Mouse (Mus musculus) heart, embryonic 16.5 days (tissue): ENCODE data around the gene Nans. TPM values are rescaled to one million over a fixed set of nuclear protein-coding genes. Genes with fewer than 3 reads are reported as not detected.

Experiments used
- ATAC-seq: fragments of 200-750 bp; cut with Nextera tagmentation; replicated peaks from 2 replicates; pipeline ENCODE4 v1.8.0; 2017; ENCODE audit warnings: moderate number of reproducible peaks; ENCODE audit not compliant: insufficient read depth, low FRiP score; ENCODE audit errors: extremely low read depth
- H3K27ac ChIP-seq: fragments of 300-500 bp; sonication (generic); 2 replicates; pipeline ENCODE4 v1.5.1; 2014; ENCODE audit warnings: mild to moderate bottlenecking, low read length, control low read depth, moderate library complexity
- H3K27me3 ChIP-seq: fragments of 300-500 bp; sonication (generic); 2 replicates; pipeline ENCODE4 v1.6.1; 2014; ENCODE audit warnings: low read length, mixed read lengths; ENCODE audit not compliant: control insufficient read depth, insufficient read depth
- H3K36me3 ChIP-seq: fragments of 300-500 bp; sonication (generic); 2 replicates; pipeline ENCODE4 v1.6.1; 2014; ENCODE audit not compliant: control insufficient read depth, insufficient read depth
- H3K4me1 ChIP-seq: fragments of 300-500 bp; sonication (generic); 2 replicates; pipeline ENCODE4 v1.6.1; 2014; ENCODE audit warnings: low read length, mixed read lengths; ENCODE audit not compliant: control insufficient read depth, insufficient read depth
- H3K4me2 ChIP-seq: fragments of 300-500 bp; sonication (generic); 2 replicates; pipeline ENCODE4 v1.6.1; 2014; ENCODE audit warnings: low read depth, mild to moderate bottlenecking, control low read depth, low read length
- H3K4me3 ChIP-seq: fragments of 300-500 bp; sonication (generic); 2 replicates; pipeline ENCODE4 v1.5.1; 2014; ENCODE audit warnings: mild to moderate bottlenecking, control low read depth, low read length
- H3K9ac ChIP-seq: fragments of 300-500 bp; sonication (generic); 2 replicates; pipeline ENCODE4 v1.6.1; 2014; ENCODE audit warnings: low read length, control low read depth
- H3K9me3 ChIP-seq: fragments of 300-500 bp; sonication (generic); replicated peaks from 2 replicates; pipeline ENCODE4 v1.6.1; 2016; ENCODE audit warnings: low read length; ENCODE audit not compliant: control insufficient read depth
- WGBS: fragments of 180-500 bp; shearing (Covaris S2); extraction: QIAGEN DNeasy Blood & Tissue Kit; methylation state at CpG from one replicate; pipeline ENCODE4 v1.1.7; 2014; 5-methylcytosine and 5-hydroxymethylcytosine counted together
- polyA plus RNA-seq: library from polyadenylated mRNA; unstranded; fragments of >200 nt; fragmentation: Nextera tagmentation; extraction: Ambion mirVana; gene quantifications from 2 replicates; pipeline ENCODE4 v1.2.1, GENCODE M21; 2015

Nans gene
- polyA plus RNA-seq, 1 experiment from 2014 or later: 62.3 TPM

DNA sequence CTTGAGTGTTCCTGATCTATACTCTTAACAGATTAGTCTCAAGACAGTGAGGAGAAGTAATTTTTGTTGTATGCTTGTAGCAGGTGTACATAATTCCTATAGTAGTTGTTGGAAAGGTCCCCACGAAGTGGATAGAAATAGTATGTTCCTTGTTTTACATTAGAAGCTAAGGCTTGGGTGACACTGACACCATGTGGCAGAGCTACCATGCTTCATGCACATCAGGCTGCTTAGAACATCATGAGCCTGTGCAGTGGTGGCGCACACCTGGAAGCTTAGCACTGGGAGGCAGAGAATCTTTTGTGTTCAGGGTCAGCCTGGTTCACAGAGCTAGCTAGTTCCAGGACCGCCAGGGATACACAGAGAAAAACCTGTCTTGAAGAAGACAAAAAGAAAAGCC is 23.3 kb upstream of the Nans start:
- Histone ChIP-seq H3K4me2 (no peak overlapping the region), H3K4me1 (peaks cover 6% of the 10 kb centered on the region), H3K9ac (no peak overlapping the region), H3K27me3 (no peaks in the 10 kb centered on the region), H3K36me3 (peaks cover 75% of the 10 kb centered on the region), H3K9me3 (no peaks in the 10 kb centered on the region), H3K27ac (no peak overlapping the region), H3K4me3 (no peak overlapping the region)
- WGBS: 86% methylated on average over 3 of the region's 3 CpGs
- ATAC-seq: no peak

DNA sequence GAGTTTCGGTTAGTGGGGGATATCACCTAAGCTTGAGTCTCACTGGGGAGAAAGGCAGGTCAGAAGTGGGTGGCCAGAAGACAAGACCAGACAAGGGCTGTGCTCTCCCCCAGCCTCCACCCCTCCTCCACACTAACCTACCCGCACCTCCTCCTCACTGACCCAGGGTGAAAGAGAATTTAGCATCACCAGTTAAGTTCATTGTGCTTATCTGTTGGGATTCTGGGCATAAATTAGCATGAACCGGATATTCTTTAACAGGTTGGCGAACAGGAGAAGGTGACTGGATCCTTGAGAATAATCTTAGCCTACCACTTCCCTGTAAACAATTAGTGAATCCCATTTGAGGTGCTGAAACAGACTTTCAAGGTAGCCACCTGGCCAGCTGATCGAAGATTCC is 13.9 kb upstream of the Nans start:
- no peak overlapping the region for H3K9ac ChIP-seq
- no peak for ATAC-seq
- H3K4me3 ChIP-seq: no peak overlapping the region
- H3K4me2 ChIP-seq: no peak overlapping the region
- H3K9me3 ChIP-seq: no peaks in the 10 kb centered on the region
- H3K4me1 ChIP-seq: no peaks in the 10 kb centered on the region
- H3K27ac ChIP-seq: no peak overlapping the region
- peaks cover 47% of the 10 kb centered on the region for H3K36me3 ChIP-seq
- no peaks in the 10 kb centered on the region for H3K27me3 ChIP-seq
- 87% methylated on average over 5 of the region's 5 CpGs for WGBS

DNA sequence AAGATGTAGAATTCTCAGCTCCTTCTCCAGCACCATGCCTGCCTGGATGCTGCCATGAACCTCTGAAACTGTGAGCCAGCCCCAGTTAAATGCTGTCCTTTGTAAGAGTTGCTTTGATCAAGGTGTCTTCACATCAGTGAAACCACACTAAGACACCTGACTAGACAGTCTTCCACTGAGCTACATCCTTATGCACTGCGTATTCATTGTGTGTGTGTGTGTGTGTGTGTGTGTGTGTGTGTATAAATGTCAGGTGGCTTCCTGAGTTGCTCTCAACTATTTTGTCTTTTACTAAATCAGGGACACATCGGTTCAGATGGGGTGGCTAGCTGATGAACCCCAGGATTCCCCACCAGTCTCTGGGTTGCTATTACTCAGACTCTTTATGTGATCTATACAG is 10.0 kb upstream of the Nans start:
- no peak overlapping the region for H3K4me2 ChIP-seq
- H3K36me3 ChIP-seq: peaks cover 17% of the 10 kb centered on the region
- ATAC-seq: no peak
- no peaks in the 10 kb centered on the region for H3K4me1 ChIP-seq
- no peak overlapping the region for H3K27ac ChIP-seq
- WGBS: 91% methylated on average over 2 of the region's 2 CpGs
- no peak overlapping the region for H3K9ac ChIP-seq
- no peaks in the 10 kb centered on the region for H3K9me3 ChIP-seq
- H3K27me3 ChIP-seq: no peaks in the 10 kb centered on the region
- no peak overlapping the region for H3K4me3 ChIP-seq

DNA sequence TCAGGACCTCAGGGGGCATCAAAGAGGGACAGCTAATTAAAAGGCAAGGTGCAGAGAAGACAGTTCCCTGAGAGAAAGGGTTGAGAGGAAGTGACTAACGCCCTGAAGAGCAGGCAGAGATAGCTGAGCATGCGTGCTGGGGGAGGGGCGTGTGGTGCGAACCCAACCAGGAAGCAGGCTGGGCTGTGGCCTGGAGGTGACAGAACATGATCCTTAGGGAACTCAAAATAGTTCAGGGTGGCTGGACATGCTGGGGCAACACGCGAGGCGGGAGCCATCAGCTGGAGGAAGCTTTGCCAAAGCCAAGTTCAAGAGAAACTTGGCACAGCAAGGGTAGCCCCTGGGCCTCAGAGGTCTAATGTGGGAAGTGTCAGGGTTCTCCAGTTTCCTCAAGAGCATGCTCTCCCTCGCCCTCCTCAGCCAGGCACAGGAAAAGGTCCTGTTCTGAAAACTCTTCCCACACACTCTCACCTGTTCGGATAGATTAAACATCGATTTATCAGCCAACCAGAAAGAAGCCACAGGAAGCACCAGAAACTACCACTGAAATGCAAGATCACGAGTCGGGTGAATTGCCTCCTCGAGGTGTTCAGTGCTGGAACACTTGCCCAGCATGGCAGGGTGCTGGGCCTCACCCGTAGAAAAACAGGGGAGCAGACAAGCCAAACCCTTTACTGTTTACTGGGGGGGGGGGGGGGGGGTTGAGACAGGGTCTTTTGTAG is 3.2 kb upstream of the Nans start:
- Histone ChIP-seq H3K9me3 (no peaks in the 10 kb centered on the region), H3K36me3 (no peaks in the 10 kb centered on the region), H3K27ac (peak overlapping the region; percentile 87), H3K4me3 (no peak overlapping the region), H3K27me3 (no peaks in the 10 kb centered on the region), H3K4me1 (peaks cover 17% of the 10 kb centered on the region), H3K9ac (peak overlapping the region; percentile 49), H3K4me2 (peak overlapping the region; percentile 23; the same call in 1 of the 2 replicates)
- 25% methylated on average over 14 of the region's 14 CpGs for WGBS
- peak; percentile 52; the same call in 1 of the 2 replicates for ATAC-seq

DNA sequence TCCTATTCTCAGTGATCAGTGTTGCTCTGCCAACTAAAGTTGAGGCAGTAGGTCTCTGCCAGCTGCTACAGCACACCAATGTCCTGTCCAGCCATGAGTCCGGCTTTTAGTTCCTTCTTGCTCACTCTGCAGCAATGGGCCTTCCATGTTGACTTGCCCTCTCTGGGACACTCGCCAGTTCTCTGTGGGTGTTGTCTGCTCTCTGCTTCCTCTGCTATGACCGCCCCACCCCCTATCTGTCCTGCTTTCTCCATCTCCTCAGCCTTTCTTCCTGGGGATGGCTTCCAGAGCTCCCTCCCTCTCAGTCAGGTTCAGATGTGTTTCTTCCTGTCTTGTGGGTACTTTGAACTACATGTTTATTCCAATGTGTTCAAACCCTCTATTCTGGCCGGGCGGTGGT is 1.7 kb upstream of the Nans start:
- no peak overlapping the region for H3K4me3 ChIP-seq
- no peak overlapping the region for H3K9ac ChIP-seq
- H3K4me2 ChIP-seq: no peak overlapping the region
- ATAC-seq: no peak
- H3K4me1 ChIP-seq: peaks cover 17% of the 10 kb centered on the region
- no peaks in the 10 kb centered on the region for H3K36me3 ChIP-seq
- H3K27ac ChIP-seq: no peak overlapping the region
- no peaks in the 10 kb centered on the region for H3K27me3 ChIP-seq
- 82% methylated on average over 5 of the region's 5 CpGs for WGBS
- H3K9me3 ChIP-seq: no peaks in the 10 kb centered on the region

DNA sequence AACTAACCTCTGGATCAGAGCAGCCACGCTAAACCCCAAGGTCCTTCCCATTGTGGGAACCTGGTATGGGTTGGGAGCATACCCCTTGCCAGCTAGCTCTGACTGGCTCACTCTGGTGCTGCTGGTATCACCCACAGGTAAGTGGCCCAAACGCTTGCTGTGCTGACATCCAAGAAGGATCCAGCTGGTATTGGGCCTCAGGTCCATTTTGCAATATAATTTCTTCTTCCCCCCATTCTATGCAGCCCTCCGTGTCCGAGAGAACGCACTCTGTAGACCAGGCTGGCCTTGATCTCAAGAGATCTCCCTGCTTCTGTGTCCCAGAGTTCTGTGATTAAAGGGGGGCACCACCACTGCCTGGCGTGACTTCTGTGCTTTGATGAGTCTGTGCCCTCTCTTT is 4.0 kb downstream of the Nans start:
- 93% methylated on average over 6 of the region's 6 CpGs for WGBS
- Histone ChIP-seq H3K9me3 (no peaks in the 10 kb centered on the region), H3K9ac (no peak overlapping the region), H3K4me3 (no peak overlapping the region), H3K27me3 (no peaks in the 10 kb centered on the region), H3K4me1 (peaks cover 4% of the 10 kb centered on the region), H3K4me2 (no peak overlapping the region), H3K36me3 (peaks cover 14% of the 10 kb centered on the region), H3K27ac (no peak overlapping the region)
- ATAC-seq: no peak

DNA sequence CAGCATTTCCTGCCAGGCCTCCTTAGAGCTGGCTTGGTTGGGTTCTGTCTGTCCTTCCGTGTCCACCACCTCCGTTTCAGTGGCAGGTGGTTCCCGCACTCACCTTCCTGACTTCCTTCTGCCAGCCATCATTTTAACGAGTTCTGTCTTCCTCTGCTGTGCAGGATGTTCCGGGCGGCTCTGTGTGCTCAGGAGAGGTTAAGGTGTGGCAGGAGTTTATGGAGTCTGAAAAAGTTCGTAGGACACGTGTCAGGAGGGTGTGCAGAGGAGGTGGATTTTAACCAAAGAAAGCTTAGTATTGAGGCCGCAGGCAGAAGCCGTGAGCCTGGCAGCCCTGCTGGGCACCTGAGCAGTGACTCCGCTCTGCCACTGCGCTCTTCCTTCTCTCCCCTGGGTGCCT is 6.5 kb downstream of the Nans start:
- Histone ChIP-seq H3K4me1 (no peaks in the 10 kb centered on the region), H3K4me2 (no peak overlapping the region), H3K9me3 (no peaks in the 10 kb centered on the region), H3K9ac (no peak overlapping the region), H3K4me3 (no peak overlapping the region), H3K27me3 (no peaks in the 10 kb centered on the region), H3K36me3 (peaks cover 26% of the 10 kb centered on the region), H3K27ac (no peak overlapping the region)
- ATAC-seq: no peak
- WGBS: 85% methylated on average over 12 of the region's 12 CpGs

DNA sequence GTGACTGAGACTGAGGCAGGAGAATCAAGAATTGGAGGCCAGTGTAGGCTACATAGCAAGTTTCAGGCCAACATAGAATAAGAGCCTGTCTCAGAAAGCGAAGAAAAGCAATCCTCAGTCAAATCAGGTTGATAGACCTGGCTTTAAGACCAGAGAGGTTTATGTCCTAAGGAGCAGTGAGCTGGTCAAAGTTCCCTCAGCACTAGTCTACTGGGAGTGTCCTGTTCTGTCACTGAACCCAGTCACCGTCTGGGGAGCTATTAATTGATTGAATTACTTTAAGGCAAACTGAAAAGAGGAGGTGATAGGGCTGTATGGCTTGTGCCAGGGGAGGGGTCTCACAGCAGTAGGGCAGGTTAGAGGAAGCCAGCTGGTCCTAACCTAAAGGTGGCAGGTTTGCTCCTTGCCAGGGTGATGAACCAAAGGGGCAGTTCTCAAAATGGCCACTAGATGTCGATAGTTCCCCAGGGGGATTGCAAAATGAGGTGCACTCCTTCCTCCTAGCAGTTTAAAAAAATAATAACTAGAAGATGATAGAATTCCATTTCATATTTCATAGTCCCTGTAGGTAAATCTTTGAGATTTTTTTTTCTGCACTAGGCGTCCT is 8.3 kb downstream of the Nans start:
- WGBS: 41% methylated on average over 4 of the region's 4 CpGs
- no peak overlapping the region for H3K27ac ChIP-seq
- ATAC-seq: peak; percentile 37; the same call in 1 of the 2 replicates
- H3K9ac ChIP-seq: no peak overlapping the region
- H3K9me3 ChIP-seq: no peaks in the 10 kb centered on the region
- H3K4me2 ChIP-seq: no peak overlapping the region
- H3K36me3 ChIP-seq: peaks cover 36% of the 10 kb centered on the region
- H3K4me3 ChIP-seq: no peak overlapping the region
- no peaks in the 10 kb centered on the region for H3K27me3 ChIP-seq
- no peaks in the 10 kb centered on the region for H3K4me1 ChIP-seq

DNA sequence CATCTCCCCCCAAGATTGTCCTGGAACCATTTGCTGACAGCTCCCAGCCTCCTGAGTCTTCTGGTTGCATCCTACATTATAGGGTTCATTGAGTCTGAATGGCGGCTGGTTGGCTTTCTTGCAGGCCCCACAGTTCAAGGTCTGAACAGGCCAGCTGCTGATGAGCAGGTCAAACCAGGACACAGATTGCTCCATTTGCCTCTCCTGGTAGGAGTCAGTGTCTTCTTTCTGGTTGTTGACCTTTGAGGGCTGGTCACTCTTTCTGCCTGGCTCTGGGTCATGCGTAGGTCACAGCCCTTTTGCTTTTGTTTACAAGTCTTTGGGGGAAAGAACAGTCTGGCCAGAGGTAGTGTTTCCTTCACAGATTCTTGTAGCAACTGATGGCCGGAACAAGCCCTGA is 9.5 kb downstream of the Nans start:
- Histone ChIP-seq H3K4me2 (no peak overlapping the region), H3K9ac (no peak overlapping the region), H3K36me3 (peaks cover 35% of the 10 kb centered on the region), H3K27ac (no peak overlapping the region), H3K27me3 (no peaks in the 10 kb centered on the region), H3K4me3 (no peak overlapping the region), H3K4me1 (no peaks in the 10 kb centered on the region), H3K9me3 (no peaks in the 10 kb centered on the region)
- 73% methylated on average over 3 of the region's 3 CpGs for WGBS
- ATAC-seq: no peak
